Mouse (Mus musculus): ENCODE data around the gene Cnr1.

Gene Cnr1

GRCm38 (mm10) chr4:33943936-33944335, 19.5 kb downstream of the Cnr1 start:
- no peak for DNase-seq

- no peak for DNase-seq
Measured at GRCm38 (mm10) chr4:33945742-33946141, 21.3 kb downstream of the Cnr1 start.

- no peak for DNase-seq
Measured at GRCm38 (mm10) chr4:33947584-33947983, 23.2 kb downstream of the Cnr1 start.

- no peak for DNase-seq
Measured at GRCm38 (mm10) chr4:33957398-33957797, 33.0 kb downstream of the Cnr1 start.

DNA sequence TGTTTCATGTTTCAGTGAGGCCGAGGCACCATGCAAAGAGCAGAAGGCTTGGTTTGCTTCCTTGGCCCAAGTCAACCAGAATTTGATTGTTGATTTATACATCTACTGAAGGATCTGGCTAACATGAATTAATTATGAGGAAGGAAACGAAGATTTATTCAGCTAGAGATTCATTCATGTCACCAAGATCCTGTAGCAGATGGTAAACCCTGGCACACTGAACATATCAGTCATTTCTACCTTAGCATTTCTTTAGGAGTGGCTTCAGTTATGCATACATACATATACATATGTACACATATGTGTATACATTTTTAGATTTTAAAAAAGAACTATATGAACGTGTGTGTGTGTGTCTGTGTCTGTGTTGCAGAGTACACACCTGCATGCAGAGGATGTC, 34.1 kb downstream of the Cnr1 start:
- DNase-seq: no peak

- DNase-seq: no peak
Measured at GRCm38 (mm10) chr4:33959841-33960240, 35.4 kb downstream of the Cnr1 start.

DNA sequence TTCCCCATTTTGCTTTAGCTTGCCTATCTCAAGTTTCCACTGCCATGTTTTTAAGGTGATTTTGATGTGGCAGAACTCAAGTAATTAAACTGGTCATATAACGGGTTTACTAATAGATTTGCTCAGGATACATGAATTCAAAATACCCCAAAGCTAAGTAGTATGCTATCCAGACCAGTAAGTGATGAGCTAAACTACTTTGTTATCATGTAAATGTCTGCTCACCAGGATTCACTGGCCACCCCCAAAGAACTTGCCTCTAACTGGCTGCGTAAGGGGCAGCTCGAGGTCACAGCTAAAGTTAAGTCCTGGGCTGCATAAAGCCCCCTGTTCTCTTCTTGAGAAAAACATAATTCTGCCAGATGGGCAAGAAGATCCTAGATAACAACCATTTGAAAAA, 46.3 kb downstream of the Cnr1 start:
- no peak for DNase-seq

GRCm38 (mm10) chr4:33988466-33989089, 64.2 kb downstream of the Cnr1 start:
- DNase-seq: no peak

DNA sequence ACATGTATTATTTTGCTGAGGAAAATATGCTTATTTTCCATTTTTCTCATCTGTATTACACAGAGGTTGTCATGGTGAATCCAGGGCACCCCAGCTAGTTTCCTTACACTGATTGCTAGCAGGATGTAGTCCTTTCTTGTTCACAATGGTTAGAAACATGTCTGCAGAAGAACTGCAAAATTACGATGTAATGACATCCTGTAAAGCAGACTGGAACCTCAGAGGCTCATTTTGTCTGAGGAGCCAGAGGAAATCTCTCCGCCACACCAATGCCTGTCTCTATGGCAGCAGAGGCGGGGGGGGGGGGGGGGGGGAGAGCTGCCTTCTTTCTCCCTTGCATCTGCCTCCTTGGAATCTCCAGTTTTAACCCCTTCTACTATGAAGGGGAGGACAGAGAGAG, 68.3 kb downstream of the Cnr1 start:
- DNase-seq: no peak

DNA sequence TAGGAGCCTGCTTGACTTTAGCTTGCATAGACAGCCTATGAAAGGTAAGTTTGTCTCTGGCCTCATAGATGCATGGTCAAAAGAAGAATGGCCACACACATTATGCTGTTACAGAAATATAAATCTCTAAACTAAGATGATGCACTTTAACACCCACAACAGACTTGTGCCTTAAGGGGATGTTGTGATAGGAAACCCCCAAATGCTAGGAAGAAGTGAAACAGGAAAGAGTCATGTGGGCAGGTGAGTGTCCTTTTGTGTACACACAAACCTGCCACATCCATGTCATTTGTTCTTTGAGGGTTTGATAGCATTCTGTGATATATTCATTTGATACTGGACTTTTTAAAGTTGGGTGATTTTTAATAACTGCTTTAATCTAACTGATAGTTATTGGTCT, 72.0 kb downstream of the Cnr1 start:
- DNase-seq: no peak
